Mouse (Mus musculus): ENCODE measurements around the gene Agbl4. TPM values are rescaled to one million over a fixed set of nuclear protein-coding genes. Genes with fewer than 3 reads are reported as not detected.
"Not testable (repeated sequence)": the region's sequence is repeated elsewhere in the genome, so short reads cannot be mapped to it uniquely, and the experiment has no call there.

The Agbl4 gene
- polyA plus RNA-seq, 1 experiment, result not detected

GRCm38 (mm10) chr4:111155859-111156258, 758.4 kb downstream of the Agbl4 start:
- Histone ChIP-seq H3K79me2 (ENCODE audit: control insufficient read depth, insufficient read depth) (no peaks in the 10 kb centered on the region), H3K36me3 (ENCODE audit: control insufficient read depth, insufficient read depth) (no peaks in the 10 kb centered on the region), H3ac (ENCODE audit: control insufficient read depth, insufficient read length, low read depth) (no peak overlapping the region), H3K27me3 (ENCODE audit: control insufficient read depth, insufficient read depth, insufficient read length) (no peaks in the 10 kb centered on the region), H3K4me3 (ENCODE audit: insufficient read depth, poor library complexity, severe bottlenecking) (no peak overlapping the region), H3K79me3 (ENCODE audit: low read depth) (no peaks in the 10 kb centered on the region)
- TF ChIP-seq CEBPB (IDR thresholded peaks at IDR 0.05; ENCODE audit: low read depth) (no peak), MYOG (IDR thresholded peaks at IDR 0.05; ENCODE audit: control insufficient read depth, extremely low read depth, insufficient read length) (no peak), USF1 (IDR thresholded peaks at IDR 0.05; ENCODE audit: low read depth) (no peak), CTCF (IDR thresholded peaks at IDR 0.05; ENCODE audit: control insufficient read depth, insufficient read depth, insufficient read length) (no peak), MYOD1 (IDR thresholded peaks at IDR 0.05; ENCODE audit: control insufficient read depth, insufficient read length, low read depth) (no peak), MAX (IDR thresholded peaks at IDR 0.05) (no peak), FOSL1 (IDR thresholded peaks at IDR 0.05; ENCODE audit: insufficient read depth, low read length, poor library complexity, severe bottlenecking) (no peak)

- Histone ChIP-seq H3K4me3 (ENCODE audit: insufficient read depth, poor library complexity, severe bottlenecking) (no peak overlapping the region), H3K36me3 (ENCODE audit: control insufficient read depth, insufficient read depth) (no peaks in the 10 kb centered on the region), H3K27me3 (ENCODE audit: control insufficient read depth, insufficient read depth, insufficient read length) (no peaks in the 10 kb centered on the region), H3K79me3 (ENCODE audit: low read depth) (no peaks in the 10 kb centered on the region), H3ac (ENCODE audit: control insufficient read depth, insufficient read length, low read depth) (no peak overlapping the region), H3K79me2 (ENCODE audit: control insufficient read depth, insufficient read depth) (no peaks in the 10 kb centered on the region)
- TF ChIP-seq MAX (IDR thresholded peaks at IDR 0.05) (no peak), CTCF (IDR thresholded peaks at IDR 0.05; ENCODE audit: control insufficient read depth, insufficient read depth, insufficient read length) (no peak), MYOG (IDR thresholded peaks at IDR 0.05; ENCODE audit: control insufficient read depth, extremely low read depth, insufficient read length) (no peak), CEBPB (IDR thresholded peaks at IDR 0.05; ENCODE audit: low read depth) (no peak), FOSL1 (IDR thresholded peaks at IDR 0.05; ENCODE audit: insufficient read depth, low read length, poor library complexity, severe bottlenecking) (no peak), USF1 (IDR thresholded peaks at IDR 0.05; ENCODE audit: low read depth) (no peak), MYOD1 (IDR thresholded peaks at IDR 0.05; ENCODE audit: control insufficient read depth, insufficient read length, low read depth) (no peak)
Measured at GRCm38 (mm10) chr4:111181478-111181877, 784.0 kb downstream of the Agbl4 start.

GRCm38 (mm10) chr4:111200100-111200499, 802.6 kb downstream of the Agbl4 start:
- H3K27me3 ChIP-seq (ENCODE audit: control insufficient read depth, insufficient read depth, insufficient read length), result no peaks in the 10 kb centered on the region
- H3K79me3 ChIP-seq (ENCODE audit: low read depth), result no peaks in the 10 kb centered on the region
- no peaks in the 10 kb centered on the region for H3K36me3 ChIP-seq (ENCODE audit: control insufficient read depth, insufficient read depth)
- no peak overlapping the region for H3ac ChIP-seq (ENCODE audit: control insufficient read depth, insufficient read length, low read depth)
- H3K4me3 ChIP-seq (ENCODE audit: insufficient read depth, poor library complexity, severe bottlenecking), result no peak overlapping the region
- H3K79me2 ChIP-seq (ENCODE audit: control insufficient read depth, insufficient read depth), result no peaks in the 10 kb centered on the region
- TF ChIP-seq USF1 (IDR thresholded peaks at IDR 0.05; ENCODE audit: low read depth), result no peak
- no peak for TF ChIP-seq MYOG (IDR thresholded peaks at IDR 0.05; ENCODE audit: control insufficient read depth, extremely low read depth, insufficient read length)
- no peak for TF ChIP-seq CEBPB (IDR thresholded peaks at IDR 0.05; ENCODE audit: low read depth)
- TF ChIP-seq CTCF (IDR thresholded peaks at IDR 0.05; ENCODE audit: control insufficient read depth, insufficient read depth, insufficient read length), result no peak
- no peak for TF ChIP-seq MAX (IDR thresholded peaks at IDR 0.05)

- no peak overlapping the region for H3ac ChIP-seq (ENCODE audit: control insufficient read depth, insufficient read length, low read depth)
- H3K79me3 ChIP-seq (ENCODE audit: low read depth), result no peaks in the 10 kb centered on the region
- no peak for TF ChIP-seq CTCF (IDR thresholded peaks at IDR 0.05; ENCODE audit: control insufficient read depth, insufficient read depth, insufficient read length)
- TF ChIP-seq CEBPB (IDR thresholded peaks at IDR 0.05; ENCODE audit: low read depth), result no peak
- TF ChIP-seq USF1 (IDR thresholded peaks at IDR 0.05; ENCODE audit: low read depth), result no peak
- TF ChIP-seq MYOD1 (IDR thresholded peaks at IDR 0.05; ENCODE audit: control insufficient read depth, insufficient read length, low read depth), result no peak
- H3K27me3 ChIP-seq (ENCODE audit: control insufficient read depth, insufficient read depth, insufficient read length), result no peaks in the 10 kb centered on the region
- H3K36me3 ChIP-seq (ENCODE audit: control insufficient read depth, insufficient read depth), result no peaks in the 10 kb centered on the region
- H3K4me3 ChIP-seq (ENCODE audit: insufficient read depth, poor library complexity, severe bottlenecking), result no peak overlapping the region
- no peaks in the 10 kb centered on the region for H3K79me2 ChIP-seq (ENCODE audit: control insufficient read depth, insufficient read depth)
Measured at GRCm38 (mm10) chr4:111215191-111215762, 817.8 kb downstream of the Agbl4 start.

GRCm38 (mm10) chr4:111219030-111219429, 821.6 kb downstream of the Agbl4 start:
- H3ac ChIP-seq (ENCODE audit: control insufficient read depth, insufficient read length, low read depth); H3K79me2 ChIP-seq (ENCODE audit: control insufficient read depth, insufficient read depth); H3K4me3 ChIP-seq (ENCODE audit: insufficient read depth, poor library complexity, severe bottlenecking); H3K79me3 ChIP-seq (ENCODE audit: low read depth); H3K27me3 ChIP-seq (ENCODE audit: control insufficient read depth, insufficient read depth, insufficient read length); H3K36me3 ChIP-seq (ENCODE audit: control insufficient read depth, insufficient read depth): not testable (repeated sequence)

- not testable (repeated sequence) for H3K79me2 ChIP-seq (ENCODE audit: control insufficient read depth, insufficient read depth); H3K4me3 ChIP-seq (ENCODE audit: insufficient read depth, poor library complexity, severe bottlenecking); H3K27me3 ChIP-seq (ENCODE audit: control insufficient read depth, insufficient read depth, insufficient read length); H3K79me3 ChIP-seq (ENCODE audit: low read depth); H3ac ChIP-seq (ENCODE audit: control insufficient read depth, insufficient read length, low read depth); H3K36me3 ChIP-seq (ENCODE audit: control insufficient read depth, insufficient read depth)
Measured at GRCm38 (mm10) chr4:111219543-111219942, 822.1 kb downstream of the Agbl4 start.

Data from C2C12 (cell line).